Mouse (Mus musculus) hindbrain, embryonic 15.5 days (tissue): ENCODE results near the gene Epas1. TPM values are rescaled to one million over a fixed set of nuclear protein-coding genes. Genes with fewer than 3 reads are reported as not detected.

Source experiments
- ATAC-seq: fragments of 200-750 bp; cut with Nextera tagmentation; 2 replicates; pipeline ENCODE4 v1.8.0; 2017; ENCODE audit warnings: low read depth, moderate number of reproducible peaks, moderate TSS enrichment; ENCODE audit not compliant: low FRiP score
- H3K27ac ChIP-seq: fragments of 300-500 bp; sonication (generic); replicated peaks from 2 replicates; pipeline ENCODE4 v1.5.1; 2015; ENCODE audit warnings: mild to moderate bottlenecking, inconsistent platforms
- H3K27me3 ChIP-seq: fragments of 300-500 bp; sonication (generic); 2 replicates; pipeline ENCODE4 v1.6.1; 2015; ENCODE audit warnings: control low read depth, inconsistent platforms
- H3K36me3 ChIP-seq: fragments of 300-500 bp; sonication (generic); 2 replicates; pipeline ENCODE4 v1.6.1; 2015; ENCODE audit warnings: control low read depth, inconsistent platforms
- H3K4me1 ChIP-seq: fragments of 300-500 bp; sonication (generic); replicated peaks from 2 replicates; pipeline ENCODE4 v1.6.1; 2015; ENCODE audit warnings: control low read depth, inconsistent platforms
- H3K4me2 ChIP-seq: fragments of 300-500 bp; sonication (generic); 2 replicates; pipeline ENCODE4 v1.6.1; 2015; ENCODE audit warnings: moderate library complexity, mild to moderate bottlenecking, inconsistent platforms
- H3K4me3 ChIP-seq: fragments of 300-500 bp; sonication (generic); 2 replicates; pipeline ENCODE4 v1.5.1; 2015; ENCODE audit warnings: mild to moderate bottlenecking, inconsistent platforms
- H3K9ac ChIP-seq: fragments of 300-500 bp; sonication (generic); 2 replicates; pipeline ENCODE4 v1.6.1; 2015; ENCODE audit warnings: inconsistent platforms
- H3K9me3 ChIP-seq: fragments of 300-500 bp; sonication (generic); 2 replicates; pipeline ENCODE4 v1.6.1; 2016; ENCODE audit warnings: control low read depth, inconsistent platforms
- WGBS: fragments of 180-500 bp; shearing (Covaris S2); methylation state at CpG from one replicate; pipeline ENCODE4 v1.1.7; 2015; 5-methylcytosine and 5-hydroxymethylcytosine counted together
- polyA plus RNA-seq: library from polyadenylated mRNA; unstranded; fragments of >200 nt; fragmentation: Nextera tagmentation; extraction: Ambion mirVana; gene quantifications from 2 replicates; pipeline ENCODE4 v1.2.1, GENCODE M21; 2015

Epas1 gene
- 5.7 and 6.3 TPM in 2 replicates for polyA plus RNA-seq

DNA sequence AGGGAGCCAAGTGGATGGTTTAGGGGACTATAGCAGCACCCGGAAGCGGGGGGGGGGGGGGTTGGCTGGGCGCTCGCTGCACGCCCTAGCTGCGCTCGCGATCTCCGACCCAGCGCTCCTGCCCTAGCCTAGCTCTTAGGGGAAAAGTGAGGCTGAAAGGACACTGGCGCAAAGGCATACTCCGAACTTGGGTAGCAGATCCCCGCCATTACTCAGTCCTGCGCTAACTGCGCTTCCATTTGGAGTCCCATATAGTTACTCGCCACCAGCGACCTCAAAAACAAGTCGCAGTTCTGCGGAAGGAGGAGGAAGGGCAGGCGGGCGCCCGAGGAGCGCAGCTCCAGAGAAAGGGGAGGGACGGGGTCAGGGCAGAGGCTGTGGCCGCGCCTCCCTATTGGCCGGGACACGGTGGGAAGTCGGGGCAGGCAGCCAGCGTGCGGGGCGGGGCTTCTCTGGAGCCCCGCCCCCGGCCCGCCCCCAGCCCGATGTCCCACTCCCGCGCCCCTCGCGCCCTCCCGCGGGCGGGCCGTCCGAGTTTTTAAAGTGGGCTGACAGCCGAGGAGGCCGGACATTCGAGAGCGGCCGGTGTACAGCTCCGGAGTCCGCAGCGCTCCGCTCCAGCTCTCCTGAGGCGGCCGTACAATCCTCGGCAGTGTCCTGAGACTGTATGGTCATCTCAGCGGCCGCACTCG, at the start of gene Epas1:
Gene Epas1, plus strand, starts transcription at position 571 of the 692 bp plus-strand sequence.
- Histone ChIP-seq H3K4me2 (peak within 1 kb of the TSS; percentile 97), H3K4me3 (peak within 1 kb of the TSS; percentile 49), H3K9me3 (no peaks in the 10 kb centered on the region), H3K27ac (0 out of 2 replicates have a peak within 1 kb of the TSS, but pooled peaks have one; percentile 10), H3K9ac (0 out of 2 replicates have a peak within 1 kb of the TSS, but pooled peaks have one; percentile 24), H3K27me3 (peaks cover 46% of the 10 kb centered on the region), H3K36me3 (no peaks in the 10 kb centered on the region), H3K4me1 (peaks cover 29% of the 10 kb centered on the region)
- ATAC-seq, result peak; percentile 88
- 1% methylated on average over 36 of the region's 60 CpGs for WGBS

DNA sequence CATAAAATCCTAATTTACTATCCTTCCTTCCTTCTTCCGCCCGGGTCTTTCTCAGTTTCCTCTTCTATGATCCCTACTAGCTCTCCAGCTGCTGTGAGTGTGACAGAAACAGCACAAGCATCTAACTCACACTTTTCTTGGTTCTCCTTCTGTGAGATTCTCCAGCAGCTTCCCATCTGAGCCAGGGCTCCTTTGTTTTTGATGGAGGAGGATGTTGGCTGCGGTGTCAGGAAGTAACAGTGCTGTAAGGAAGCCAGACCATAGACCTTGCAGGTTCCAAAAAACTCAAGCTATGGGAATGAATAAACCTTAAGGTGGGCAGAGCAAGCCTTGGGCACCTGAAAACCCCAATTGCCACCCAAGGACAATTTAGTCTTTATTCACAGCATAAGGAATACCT, 48.3 kb upstream of the Epas1 start:
- no peaks in the 10 kb centered on the region for H3K9me3 ChIP-seq
- H3K4me1 ChIP-seq, result no peaks in the 10 kb centered on the region; the same call in 1 of the 2 replicates
- H3K4me2 ChIP-seq, result no peak overlapping the region
- WGBS, result 86% methylated on average over 3 of the region's 3 CpGs
- H3K36me3 ChIP-seq, result no peaks in the 10 kb centered on the region
- H3K27ac ChIP-seq, result no peak overlapping the region
- no peak for ATAC-seq
- no peak overlapping the region for H3K9ac ChIP-seq
- no peaks in the 10 kb centered on the region for H3K27me3 ChIP-seq
- H3K4me3 ChIP-seq, result no peak overlapping the region

DNA sequence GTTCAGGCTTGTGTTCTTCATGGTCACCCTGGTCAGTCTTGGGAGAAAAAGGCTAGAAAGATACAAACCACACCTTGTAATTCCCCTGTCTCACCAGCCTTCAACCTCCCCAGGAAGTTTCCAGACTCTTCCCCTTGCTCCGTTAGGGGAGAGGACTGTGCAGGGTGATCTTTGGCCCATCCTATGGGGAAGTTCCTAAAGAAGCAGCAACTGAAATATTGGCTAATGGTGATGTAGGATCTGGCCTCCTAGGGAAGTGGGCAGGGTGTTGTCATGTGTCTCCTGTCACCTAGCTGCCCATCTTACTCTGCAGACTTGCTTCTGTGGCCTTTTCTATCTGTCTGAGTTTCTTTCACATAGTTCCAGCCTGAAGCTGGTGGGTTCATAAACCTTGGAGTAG, 47.0 kb upstream of the Epas1 start:
- no peak for ATAC-seq
- no peaks in the 10 kb centered on the region; the same call in 1 of the 2 replicates for H3K4me1 ChIP-seq
- no peaks in the 10 kb centered on the region for H3K27me3 ChIP-seq
- H3K4me2 ChIP-seq, result no peak overlapping the region
- no peaks in the 10 kb centered on the region for H3K36me3 ChIP-seq
- H3K27ac ChIP-seq, result no peak overlapping the region
- no peaks in the 10 kb centered on the region for H3K9me3 ChIP-seq
- no peak overlapping the region for H3K4me3 ChIP-seq
- H3K9ac ChIP-seq, result no peak overlapping the region
- WGBS, result 83% methylated on average over 1 of the region's 1 CpGs

- no peak for ATAC-seq
- Histone ChIP-seq H3K4me3 (no peak overlapping the region), H3K27ac (no peak overlapping the region), H3K9ac (no peak overlapping the region), H3K4me2 (no peak overlapping the region), H3K36me3 (no peaks in the 10 kb centered on the region), H3K27me3 (no peaks in the 10 kb centered on the region), H3K9me3 (no peaks in the 10 kb centered on the region), H3K4me1 (no peaks in the 10 kb centered on the region; the same call in 1 of the 2 replicates)
- 84% methylated on average over 8 of the region's 8 CpGs for WGBS
Measured at GRCm38 (mm10) chr17:86709803-86710202, 43.7 kb upstream of the Epas1 start.

DNA sequence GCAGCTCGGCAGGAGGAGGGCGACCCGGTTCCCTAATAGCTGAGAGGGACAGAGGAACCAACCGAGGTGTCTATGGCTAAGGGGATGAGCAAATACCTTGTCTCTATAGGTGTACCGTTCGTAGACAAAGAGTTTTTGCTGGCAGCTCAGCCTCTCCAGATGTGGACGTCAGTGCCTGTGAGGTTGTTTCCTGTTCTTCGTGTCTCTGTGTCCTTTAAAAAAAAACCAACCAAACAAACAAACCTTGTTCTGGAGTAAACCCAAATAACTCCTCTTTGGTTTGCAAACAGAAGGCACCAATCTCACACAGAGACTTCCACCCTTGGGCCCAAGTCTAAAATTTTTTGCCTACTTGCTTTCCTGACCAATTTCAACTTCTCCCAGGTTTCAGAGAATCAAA, 43.1 kb upstream of the Epas1 start:
- WGBS, result 85% methylated on average over 8 of the region's 8 CpGs
- H3K4me2 ChIP-seq, result no peak overlapping the region
- ATAC-seq, result no peak
- H3K4me3 ChIP-seq, result no peak overlapping the region
- H3K36me3 ChIP-seq, result no peaks in the 10 kb centered on the region
- H3K27me3 ChIP-seq, result no peaks in the 10 kb centered on the region
- H3K9me3 ChIP-seq, result no peaks in the 10 kb centered on the region
- no peak overlapping the region for H3K9ac ChIP-seq
- no peak overlapping the region for H3K27ac ChIP-seq
- no peaks in the 10 kb centered on the region; the same call in 1 of the 2 replicates for H3K4me1 ChIP-seq

GRCm38 (mm10) chr17:86711949-86712348, 41.6 kb upstream of the Epas1 start:
- Histone ChIP-seq H3K27ac (no peak overlapping the region), H3K4me3 (no peak overlapping the region), H3K9ac (no peak overlapping the region), H3K27me3 (no peaks in the 10 kb centered on the region), H3K4me1 (no peaks in the 10 kb centered on the region; the same call in 1 of the 2 replicates), H3K36me3 (no peaks in the 10 kb centered on the region), H3K9me3 (no peaks in the 10 kb centered on the region), H3K4me2 (no peak overlapping the region)
- ATAC-seq, result no peak
- 80% methylated on average over 5 of the region's 5 CpGs for WGBS

GRCm38 (mm10) chr17:86712601-86713000, 40.9 kb upstream of the Epas1 start:
- ATAC-seq, result no peak
- no peaks in the 10 kb centered on the region for H3K27me3 ChIP-seq
- H3K27ac ChIP-seq, result no peak overlapping the region
- no peaks in the 10 kb centered on the region for H3K9me3 ChIP-seq
- H3K4me1 ChIP-seq, result no peaks in the 10 kb centered on the region
- no peak overlapping the region for H3K9ac ChIP-seq
- H3K36me3 ChIP-seq, result no peaks in the 10 kb centered on the region
- no peak overlapping the region for H3K4me2 ChIP-seq
- no peak overlapping the region for H3K4me3 ChIP-seq
- 89% methylated on average over 8 of the region's 8 CpGs for WGBS

DNA sequence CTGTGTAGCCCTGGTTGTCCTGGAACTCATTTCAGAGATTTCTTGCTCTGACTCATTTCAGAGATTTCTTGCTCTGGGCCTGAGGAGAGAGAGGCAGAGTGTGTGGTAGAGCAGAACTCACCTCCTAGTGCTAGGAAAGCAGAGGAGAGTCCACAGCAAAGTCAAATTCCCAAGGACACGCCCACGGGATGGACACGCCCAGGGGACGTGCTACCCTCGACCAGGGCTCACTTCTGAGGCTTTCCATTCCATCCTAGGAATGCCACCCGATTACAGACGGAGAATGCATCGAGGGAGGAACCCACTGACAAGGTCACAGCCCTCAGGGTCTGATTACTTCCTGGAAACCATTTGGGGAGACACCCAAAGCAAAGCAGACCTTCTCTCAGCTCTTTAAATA, 39.9 kb upstream of the Epas1 start:
- Histone ChIP-seq H3K4me3 (no peak overlapping the region), H3K4me2 (no peak overlapping the region), H3K4me1 (no peaks in the 10 kb centered on the region), H3K9ac (no peak overlapping the region), H3K27ac (no peak overlapping the region), H3K36me3 (no peaks in the 10 kb centered on the region), H3K27me3 (no peaks in the 10 kb centered on the region), H3K9me3 (no peaks in the 10 kb centered on the region)
- no peak for ATAC-seq
- 28% methylated on average over 8 of the region's 8 CpGs for WGBS

- no peak for ATAC-seq
- no peak overlapping the region for H3K27ac ChIP-seq
- no peaks in the 10 kb centered on the region for H3K36me3 ChIP-seq
- H3K4me1 ChIP-seq, result no peaks in the 10 kb centered on the region
- H3K9me3 ChIP-seq, result no peaks in the 10 kb centered on the region
- H3K4me3 ChIP-seq, result no peak overlapping the region
- H3K9ac ChIP-seq, result no peak overlapping the region
- no peaks in the 10 kb centered on the region for H3K27me3 ChIP-seq
- WGBS, result 75% methylated on average over 8 of the region's 8 CpGs
- no peak overlapping the region for H3K4me2 ChIP-seq
Measured at GRCm38 (mm10) chr17:86724786-86725415, 28.6 kb upstream of the Epas1 start.

DNA sequence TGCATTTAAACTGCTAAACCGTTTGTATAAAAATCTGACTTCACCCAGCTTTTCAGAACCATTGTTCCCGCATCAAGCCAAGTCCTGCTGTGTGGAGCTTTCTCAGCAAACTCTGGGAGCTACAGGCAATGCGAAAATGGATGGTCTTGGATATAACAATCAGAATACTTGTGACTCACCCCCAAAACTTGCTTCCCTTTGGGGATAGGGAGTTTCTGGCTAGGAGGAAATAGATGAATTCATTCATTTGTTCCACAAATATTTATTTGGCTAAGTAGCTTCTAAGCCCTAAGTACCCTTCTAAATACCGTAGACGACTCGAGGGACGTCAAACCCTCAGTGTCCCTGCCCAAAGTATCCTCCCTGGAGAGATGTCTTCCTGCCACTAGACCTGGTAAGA, 27.0 kb upstream of the Epas1 start:
- Histone ChIP-seq H3K27ac (no peak overlapping the region), H3K9me3 (no peaks in the 10 kb centered on the region), H3K9ac (no peak overlapping the region), H3K36me3 (no peaks in the 10 kb centered on the region), H3K27me3 (no peaks in the 10 kb centered on the region), H3K4me2 (no peak overlapping the region), H3K4me3 (no peak overlapping the region), H3K4me1 (no peaks in the 10 kb centered on the region)
- WGBS, result 71% methylated on average over 7 of the region's 7 CpGs
- no peak for ATAC-seq

DNA sequence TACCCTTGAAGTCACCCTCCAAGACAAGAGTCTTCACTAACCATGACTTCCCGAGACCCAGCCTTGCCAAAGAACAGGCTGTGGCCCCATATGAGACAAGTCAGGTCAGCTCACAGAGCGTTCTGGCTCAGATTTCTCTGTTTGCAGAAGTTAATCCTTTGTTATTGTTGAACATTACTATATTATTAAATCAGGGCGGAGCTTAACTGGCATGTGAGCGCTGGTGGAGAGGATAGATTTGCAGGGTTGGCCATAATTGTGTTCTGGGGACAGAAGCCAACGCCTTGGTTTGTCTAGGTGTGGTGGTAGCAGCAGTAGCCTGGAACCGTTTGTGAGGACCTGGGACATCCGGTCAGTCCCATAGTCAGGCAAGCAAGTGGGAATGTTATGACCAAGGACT, 26.5 kb upstream of the Epas1 start:
- peaks cover 1% of the 10 kb centered on the region; the same call in 1 of the 2 replicates for H3K4me1 ChIP-seq
- no peak overlapping the region for H3K4me2 ChIP-seq
- no peak for ATAC-seq
- H3K36me3 ChIP-seq, result no peaks in the 10 kb centered on the region
- no peak overlapping the region for H3K27ac ChIP-seq
- H3K4me3 ChIP-seq, result no peak overlapping the region
- no peaks in the 10 kb centered on the region for H3K27me3 ChIP-seq
- H3K9me3 ChIP-seq, result no peaks in the 10 kb centered on the region
- WGBS, result 91% methylated on average over 7 of the region's 7 CpGs
- no peak overlapping the region for H3K9ac ChIP-seq

DNA sequence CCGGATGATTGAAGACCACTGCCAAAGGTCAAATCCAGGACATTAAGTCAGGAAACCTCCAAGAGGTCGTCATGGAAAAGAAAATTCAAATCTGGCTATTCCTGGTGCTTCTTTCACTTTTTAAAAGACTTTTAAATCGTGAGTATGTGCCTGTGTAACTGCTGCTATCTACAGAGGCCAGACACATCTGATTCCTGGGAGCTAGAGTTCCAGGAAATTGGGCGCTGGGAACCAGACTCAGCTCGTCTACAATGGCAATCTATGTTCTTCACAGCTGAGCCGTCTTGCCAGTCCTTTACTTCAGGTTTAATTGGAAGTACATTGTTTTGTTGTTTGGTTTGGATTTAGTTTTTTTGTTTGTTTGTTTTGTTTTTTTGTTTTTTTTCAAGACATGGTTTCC, 22.2 kb upstream of the Epas1 start:
- H3K4me3 ChIP-seq, result no peak overlapping the region
- H3K27me3 ChIP-seq, result no peaks in the 10 kb centered on the region
- no peak overlapping the region for H3K27ac ChIP-seq
- no peaks in the 10 kb centered on the region for H3K36me3 ChIP-seq
- H3K4me2 ChIP-seq, result no peak overlapping the region
- WGBS, result 80% methylated on average over 6 of the region's 6 CpGs
- no peak overlapping the region for H3K9ac ChIP-seq
- ATAC-seq, result no peak
- peaks cover 4% of the 10 kb centered on the region; the same call in 1 of the 2 replicates for H3K4me1 ChIP-seq
- H3K9me3 ChIP-seq, result no peaks in the 10 kb centered on the region
